Mouse (Mus musculus) monocyte, adult 59 days (primary cell): ENCODE data around the gene Trmt13. TPM values are rescaled to one million over a fixed set of nuclear protein-coding genes. Genes with fewer than 3 reads are reported as not detected.

Experiments
- total RNA-seq, 2 experiments: library from RNA; stranded (reverse); gene quantifications; one replicate each; pipeline ENCODE4 v1.2.4; 2023

The Trmt13 gene
- total RNA-seq, result 10 to 100 TPM; 25.3 to 26.3 TPM

GRCm38 (mm10) chr3:116614295-116614892, at the start of gene Trmt13:
Trmt13 (minus strand) TSS chr3:116614587.

GRCm38 (mm10) chr3:116662463-116662863, 48.1 kb upstream of the Trmt13 start, which contains the start of gene Mfsd14a:
Mfsd14a (minus strand) TSS chr3:116662677.

GRCm38 (mm10) chr3:116594728-116595602, 19.4 kb downstream of the Trmt13 start, which contains the start of gene Sass6:
Sass6 (plus strand) TSS chr3:116594982.

GRCm38 (mm10) chr3:116562408-116563094, 51.8 kb downstream of the Trmt13 start, which contains the start of gene Lrrc39:
Lrrc39 (plus strand) TSS chr3:116562973.

Other genes starting within 250 kb of the Trmt13 start
- 10 to 100 TPM; 22.6 to 30.6 TPM for gene Cdc14a, start 190.6 kb downstream of the Trmt13 start, total RNA-seq
- gene Rtca, start 106.4 kb downstream of the Trmt13 start, total RNA-seq, result 10 to 100 TPM; 19.8 to 20.8 TPM
- 10 to 100 TPM; 11.7 to 11.9 TPM for gene Dbt, start 101.5 kb downstream of the Trmt13 start, total RNA-seq
- not detected for gene Lrrc39, start 51.6 kb downstream of the Trmt13 start, total RNA-seq
- 10 to 100 TPM in 1 of 2 experiments, 1 to 10 TPM in 1; 9.8 to 11.0 TPM for gene Sass6, start 19.6 kb downstream of the Trmt13 start, total RNA-seq
- 10 to 100 TPM; 74.3 to 76.4 TPM for gene Mfsd14a, start 48.1 kb upstream of the Trmt13 start, total RNA-seq
- gene Gm43191, start 66.7 kb upstream of the Trmt13 start, total RNA-seq, result under 1 TPM in 1 of 2 experiments, not detected in 1; 0.92 TPM
- gene Slc35a3, start 98.2 kb upstream of the Trmt13 start, total RNA-seq, result 10 to 100 TPM; 28.8 to 32.4 TPM
- 10 to 100 TPM; 20.9 to 21.4 TPM for gene Agl, start 193.6 kb upstream of the Trmt13 start, total RNA-seq
- 10 to 100 TPM; 36.7 to 40.9 TPM for gene Frrs1, start 244.9 kb upstream of the Trmt13 start, total RNA-seq